Mouse (Mus musculus) heart, adult 9 months (tissue): ENCODE data around the gene Aars.
"Not testable (repeated sequence)": the region's sequence is repeated elsewhere in the genome, so short reads cannot be mapped to it uniquely, and the experiment has no call there.

ENCODE experiments used
- DNase-seq, 2 experiments: peaks; one replicate each; pipeline ENCODE4 v3.0.0; 2022; ENCODE audit warnings: low spot score in 2 of 2

Aars gene

GRCm38 (mm10) chr8:111032916-111033315, at the start of gene Aars:
Gene Aars, plus strand, starts transcription at chr8:111033144.
- DNase-seq = no peak

GRCm38 (mm10) chr8:110987805-110988744, 44.9 kb upstream of the Aars start:
- no peak for DNase-seq

GRCm38 (mm10) chr8:110990017-110990416, 42.9 kb upstream of the Aars start:
- peak in 1 of 2 experiments; percentile 10 for DNase-seq

GRCm38 (mm10) chr8:110996641-110997430, 36.1 kb upstream of the Aars start:
- DNase-seq = no peak

GRCm38 (mm10) chr8:110997547-110998531, 35.1 kb upstream of the Aars start, which contains the start of gene Ddx19a:
Gene Ddx19a, minus strand, starts transcription at chr8:110997800.
- DNase-seq = peak; percentile 80 to 88

- not testable (repeated sequence) for DNase-seq
Measured at GRCm38 (mm10) chr8:111010230-111010991, 22.5 kb upstream of the Aars start.

GRCm38 (mm10) chr8:111026609-111027008, 6.3 kb upstream of the Aars start:
- not testable (repeated sequence) for DNase-seq

- DNase-seq = peak; percentile 80 to 82
Measured at GRCm38 (mm10) chr8:111027391-111027937, 5.5 kb upstream of the Aars start.

GRCm38 (mm10) chr8:111029589-111029988, 3.4 kb upstream of the Aars start:
- no peak for DNase-seq

GRCm38 (mm10) chr8:111030045-111030444, 2.9 kb upstream of the Aars start:
- DNase-seq = no peak

- DNase-seq = no peak
Measured at GRCm38 (mm10) chr8:111031572-111031971, 1.4 kb upstream of the Aars start, which contains the start of gene Ddx19b. Gene Ddx19b, minus strand, starts transcription at chr8:111031751.

GRCm38 (mm10) chr8:111033482-111034215, 705 bp downstream of the Aars start:
- DNase-seq = peak; percentile 99 to 100

- DNase-seq = no peak
Measured at GRCm38 (mm10) chr8:111034276-111034675, 1.3 kb downstream of the Aars start.

- no peak for DNase-seq
Measured at GRCm38 (mm10) chr8:111036591-111036990, 3.6 kb downstream of the Aars start.

- DNase-seq = no peak
Measured at GRCm38 (mm10) chr8:111042546-111042945, 9.6 kb downstream of the Aars start.

- no peak for DNase-seq
Measured at GRCm38 (mm10) chr8:111044003-111044734, 11.2 kb downstream of the Aars start.

GRCm38 (mm10) chr8:111048694-111049093, 15.8 kb downstream of the Aars start:
- no peak for DNase-seq

GRCm38 (mm10) chr8:111049106-111049505, 16.2 kb downstream of the Aars start:
- no peak for DNase-seq
